Mouse (Mus musculus): ENCODE measurements around the gene Rbm33.

GRCm38 (mm10) chr5:28291118-28291850, 25.6 kb upstream of the Rbm33 start:
- TF ChIP-seq GATA1 (IDR thresholded peaks at IDR 0.05; ENCODE audit: low read length) = no peak
- no peak for TF ChIP-seq TAL1 (IDR thresholded peaks at IDR 0.05; ENCODE audit: low read length)
